Mouse (Mus musculus) liver, embryonic 13.5 days (tissue): Measurements from ENCODE around the gene Acsl4. TPM values are rescaled to one million over a fixed set of nuclear protein-coding genes. Genes with fewer than 3 reads are reported as not detected.

Experiments used
- ATAC-seq: fragments of 200-750 bp; cut with Nextera tagmentation; 2 replicates; pipeline ENCODE4 v1.8.0; 2017; ENCODE audit warnings: low read depth, mild to moderate bottlenecking, moderate number of reproducible peaks, moderate library complexity
- DNase-seq: peaks from one replicate; pipeline ENCODE4 v3.0.0; 2022
- H3K27ac ChIP-seq: fragments of 300-500 bp; sonication (generic); 2 replicates; pipeline ENCODE4 v1.5.1; 2015; ENCODE audit warnings: moderate library complexity, mild to moderate bottlenecking, inconsistent platforms
- H3K27me3 ChIP-seq: fragments of 300-500 bp; sonication (generic); 2 replicates; pipeline ENCODE4 v1.6.1; 2015; ENCODE audit warnings: mild to moderate bottlenecking, inconsistent platforms
- H3K36me3 ChIP-seq: fragments of 300-500 bp; sonication (generic); 2 replicates; pipeline ENCODE4 v1.6.1; 2015; ENCODE audit warnings: mild to moderate bottlenecking, inconsistent platforms
- H3K4me1 ChIP-seq: fragments of 300-500 bp; sonication (generic); replicated peaks from 2 replicates; pipeline ENCODE4 v1.6.1; 2015; ENCODE audit warnings: inconsistent platforms
- H3K4me2 ChIP-seq: fragments of 300-500 bp; sonication (generic); 2 replicates; pipeline ENCODE4 v1.6.1; 2015; ENCODE audit warnings: inconsistent platforms, mild to moderate bottlenecking, moderate library complexity
- H3K4me3 ChIP-seq: fragments of 300-500 bp; sonication (generic); replicated peaks from 2 replicates; pipeline ENCODE4 v1.5.1; 2015; ENCODE audit warnings: mild to moderate bottlenecking, inconsistent platforms
- H3K9ac ChIP-seq: fragments of 300-500 bp; sonication (generic); 2 replicates; pipeline ENCODE4 v1.6.1; 2015; ENCODE audit warnings: mild to moderate bottlenecking, inconsistent platforms
- H3K9me3 ChIP-seq: fragments of 300-500 bp; sonication (generic); replicated peaks from 2 replicates; pipeline ENCODE4 v1.6.1; 2016; ENCODE audit warnings: inconsistent platforms
- WGBS: fragments of 180-500 bp; shearing (Covaris S2); methylation state at CpG from one replicate; pipeline ENCODE4 v1.1.7; 2015; ENCODE audit not compliant: insufficient replicate concordance; 5-methylcytosine and 5-hydroxymethylcytosine counted together
- polyA plus RNA-seq: library from polyadenylated mRNA; unstranded; fragments of >200 nt; fragmentation: Nextera tagmentation; extraction: Ambion mirVana; gene quantifications from 2 replicates; pipeline ENCODE4 v1.2.1, GENCODE M21; 2015

The Acsl4 gene
- 13.7 and 18.7 TPM in 2 replicates for polyA plus RNA-seq

DNA sequence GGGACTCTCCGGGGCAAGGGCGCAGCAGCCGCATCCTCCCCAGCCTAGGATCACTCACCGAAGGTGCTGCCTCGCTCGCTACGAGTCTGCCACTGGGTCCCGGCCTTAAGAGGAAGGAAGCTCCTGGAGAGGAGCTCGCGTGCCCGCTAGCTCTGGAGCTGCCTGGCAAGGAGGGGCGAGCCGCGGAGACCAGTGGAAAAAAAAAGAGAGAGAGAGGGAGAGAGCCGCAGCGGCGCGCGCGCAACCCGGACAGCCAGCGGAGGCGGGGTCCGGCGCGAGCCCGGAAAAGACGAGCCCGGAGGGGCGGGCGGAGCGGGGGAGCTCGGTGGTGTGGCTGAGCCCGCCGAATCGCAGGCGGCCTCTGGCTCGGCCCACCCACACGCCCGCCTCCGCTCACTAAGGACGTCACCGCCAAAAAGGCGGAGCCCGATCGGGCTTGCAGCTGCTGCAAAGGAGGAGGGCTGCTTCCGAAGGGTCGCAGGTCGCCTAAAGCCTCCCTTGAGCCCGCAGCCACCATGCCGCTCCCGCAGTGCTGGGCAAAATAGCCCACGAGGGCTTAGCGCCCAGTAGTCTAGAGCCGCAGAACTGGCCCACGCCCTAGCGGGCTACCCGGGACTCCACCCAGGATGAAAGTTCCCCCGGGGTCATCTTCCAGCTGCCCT, at the start of gene Acsl4:
TSS of gene Acsl4 (minus strand) at position 289 of the 662 bp plus-strand sequence.
- Histone ChIP-seq H3K4me3 (peak within 1 kb of the TSS; percentile 75), H3K9ac (peak within 1 kb of the TSS; percentile 87), H3K9me3 (no peaks in the 10 kb centered on the region), H3K4me1 (peaks cover 24% of the 10 kb centered on the region), H3K4me2 (peak within 1 kb of the TSS; percentile 68), H3K27ac (peak within 1 kb of the TSS; percentile 83), H3K36me3 (no peaks in the 10 kb centered on the region), H3K27me3 (peaks cover 12% of the 10 kb centered on the region; the same call in 1 of the 2 replicates)
- 13% methylated on average over 58 of the region's 59 CpGs for WGBS
- DNase-seq (peak; percentile 84), ATAC-seq (peak; percentile 97)

DNA sequence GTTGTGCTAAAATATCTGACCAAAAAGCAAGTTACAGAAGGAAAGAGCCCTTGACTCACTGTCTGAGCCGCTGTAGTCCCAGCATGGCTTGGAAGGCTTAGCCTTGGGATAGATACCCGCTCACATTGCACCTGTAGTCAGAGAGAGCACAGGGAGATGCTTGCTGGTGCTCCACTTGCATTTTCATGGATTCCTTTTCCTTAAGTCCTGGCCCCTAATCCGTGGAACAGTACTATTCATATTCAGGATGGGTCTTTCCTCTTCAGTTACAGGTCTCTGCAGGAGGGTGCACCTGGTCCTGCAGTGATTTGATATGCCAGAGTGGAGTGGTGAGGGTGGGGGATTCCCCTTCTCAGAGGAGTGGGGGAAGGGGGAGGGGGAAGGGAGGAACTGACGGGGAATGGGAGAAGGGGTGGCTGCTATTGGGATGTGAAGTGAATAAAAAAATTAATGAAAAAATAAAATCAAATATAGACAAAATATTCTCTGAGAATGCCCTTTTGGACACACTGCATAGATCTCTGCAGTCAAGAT, 47.7 kb upstream of the Acsl4 start:
- Histone ChIP-seq H3K27ac (no peak overlapping the region), H3K4me3 (no peak overlapping the region), H3K9me3 (no peaks in the 10 kb centered on the region), H3K36me3 (no peaks in the 10 kb centered on the region), H3K4me2 (no peak overlapping the region), H3K9ac (no peak overlapping the region), H3K27me3 (no peaks in the 10 kb centered on the region), H3K4me1 (no peaks in the 10 kb centered on the region)
- DNase-seq (no peak), ATAC-seq (no peak)
- 42% methylated on average over 4 of the region's 4 CpGs for WGBS

GRCm38 (mm10) chrX:142432846-142433245, 42.5 kb upstream of the Acsl4 start:
- WGBS: 59% methylated on average over 3 of the region's 3 CpGs
- no peak overlapping the region for H3K27ac ChIP-seq
- H3K9me3 ChIP-seq: no peaks in the 10 kb centered on the region
- no peak overlapping the region for H3K9ac ChIP-seq
- H3K27me3 ChIP-seq: no peaks in the 10 kb centered on the region
- ATAC-seq: no peak
- H3K36me3 ChIP-seq: no peaks in the 10 kb centered on the region
- H3K4me3 ChIP-seq: no peak overlapping the region
- no peak for DNase-seq
- no peak overlapping the region for H3K4me2 ChIP-seq
- H3K4me1 ChIP-seq: no peaks in the 10 kb centered on the region

DNA sequence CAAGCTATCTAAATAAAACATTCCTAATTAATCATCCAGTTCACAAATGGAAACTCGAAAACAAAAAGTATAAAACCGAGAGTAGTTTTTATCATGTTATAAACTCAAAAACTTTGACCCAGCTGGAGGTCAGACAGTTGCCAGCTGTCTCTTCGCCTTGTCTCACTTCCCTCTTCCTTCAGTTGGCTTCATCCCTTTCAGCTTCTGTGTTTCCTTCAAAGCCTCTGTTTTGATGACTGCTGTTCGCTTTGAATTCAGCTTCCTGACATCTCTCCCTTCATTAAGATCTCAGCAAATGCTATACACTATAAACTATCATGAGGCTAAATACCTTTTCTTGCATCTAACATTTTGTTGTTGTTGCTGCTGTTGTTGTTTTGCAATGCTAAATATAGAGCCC, 36.8 kb upstream of the Acsl4 start:
- Histone ChIP-seq H3K4me2 (no peak overlapping the region), H3K36me3 (no peaks in the 10 kb centered on the region), H3K4me3 (no peak overlapping the region), H3K27me3 (no peaks in the 10 kb centered on the region), H3K4me1 (no peaks in the 10 kb centered on the region), H3K9me3 (no peaks in the 10 kb centered on the region), H3K9ac (no peak overlapping the region), H3K27ac (no peak overlapping the region)
- 45% methylated on average over 4 of the region's 4 CpGs for WGBS
- ATAC-seq: no peak
- no peak for DNase-seq

GRCm38 (mm10) chrX:142426628-142427027, 36.3 kb upstream of the Acsl4 start:
- DNase-seq (no peak), ATAC-seq (no peak)
- WGBS: 70% methylated on average over 4 of the region's 4 CpGs

DNA sequence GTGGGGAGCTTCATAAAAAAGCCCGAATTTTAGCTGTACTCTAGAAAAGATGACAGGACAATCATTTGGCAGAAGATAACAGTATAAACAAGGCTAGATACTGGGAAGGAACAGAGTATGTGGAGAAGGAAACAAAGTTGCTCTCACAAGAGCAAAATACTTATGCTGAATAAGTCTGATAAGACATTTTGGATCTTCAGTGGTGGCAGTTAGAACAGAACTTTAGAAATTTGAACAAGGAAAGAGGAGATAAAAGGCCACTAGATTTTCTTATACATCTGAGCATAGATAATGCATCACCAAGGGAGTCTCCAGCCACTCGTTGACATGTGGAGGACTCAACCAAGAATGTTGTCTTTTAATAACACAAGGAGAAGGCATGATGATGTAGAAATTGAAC, 23.5 kb upstream of the Acsl4 start:
- Histone ChIP-seq H3K4me2 (no peak overlapping the region), H3K4me3 (no peak overlapping the region), H3K27ac (peak overlapping the region; percentile 18; the same call in 1 of the 2 replicates), H3K36me3 (no peaks in the 10 kb centered on the region), H3K27me3 (no peaks in the 10 kb centered on the region), H3K9me3 (no peaks in the 10 kb centered on the region), H3K9ac (no peak overlapping the region), H3K4me1 (peaks cover 12% of the 10 kb centered on the region)
- peak; percentile 65 for ATAC-seq
- no peak for DNase-seq
- 12% methylated on average over 2 of the region's 2 CpGs for WGBS

More at GRCm38 (mm10) chrX:142426628-142427027, 36.3 kb upstream of the Acsl4 start:
- Histone ChIP-seq H3K9me3 (no peaks in the 10 kb centered on the region), H3K9ac (no peak overlapping the region), H3K4me3 (no peak overlapping the region), H3K4me2 (no peak overlapping the region), H3K27ac (no peak overlapping the region), H3K27me3 (no peaks in the 10 kb centered on the region), H3K4me1 (no peaks in the 10 kb centered on the region), H3K36me3 (no peaks in the 10 kb centered on the region)

DNA sequence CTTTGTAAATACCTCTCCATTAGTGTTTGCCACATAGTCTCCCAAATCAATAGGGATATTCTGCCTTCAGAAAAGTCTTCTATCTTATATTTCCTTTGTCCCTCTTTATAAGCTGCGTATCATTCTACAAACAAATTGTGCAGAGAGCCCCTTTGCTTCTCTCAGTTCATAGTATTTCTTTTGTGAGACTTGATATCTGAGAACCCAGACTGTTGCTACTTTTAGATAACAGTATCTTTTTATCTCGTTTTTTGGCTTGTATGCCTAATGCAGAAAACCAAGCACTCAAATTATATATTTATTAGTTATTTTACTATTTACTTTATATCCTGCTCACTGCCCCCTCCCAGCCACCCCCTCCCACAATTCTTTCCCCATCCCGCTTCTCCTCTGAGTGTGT, 19.7 kb upstream of the Acsl4 start:
- Histone ChIP-seq H3K4me2 (no peak overlapping the region), H3K27me3 (no peaks in the 10 kb centered on the region), H3K4me3 (no peak overlapping the region), H3K9me3 (no peaks in the 10 kb centered on the region), H3K9ac (no peak overlapping the region), H3K36me3 (no peaks in the 10 kb centered on the region), H3K4me1 (peaks cover 17% of the 10 kb centered on the region), H3K27ac (no peak overlapping the region; the same call in 1 of the 2 replicates)
- peak; percentile 67 for ATAC-seq
- DNase-seq: no peak
- 34% methylated on average over 3 of the region's 3 CpGs for WGBS

GRCm38 (mm10) chrX:142409338-142409737, 19.0 kb upstream of the Acsl4 start:
- H3K36me3 ChIP-seq: no peaks in the 10 kb centered on the region
- H3K4me1 ChIP-seq: peaks cover 17% of the 10 kb centered on the region
- no peak for ATAC-seq
- H3K4me3 ChIP-seq: no peak overlapping the region
- H3K9me3 ChIP-seq: no peaks in the 10 kb centered on the region
- no peak for DNase-seq
- H3K27ac ChIP-seq: no peak overlapping the region
- no peak overlapping the region for H3K9ac ChIP-seq
- no peak overlapping the region for H3K4me2 ChIP-seq
- H3K27me3 ChIP-seq: no peaks in the 10 kb centered on the region
- WGBS: 68% methylated on average over 3 of the region's 3 CpGs

DNA sequence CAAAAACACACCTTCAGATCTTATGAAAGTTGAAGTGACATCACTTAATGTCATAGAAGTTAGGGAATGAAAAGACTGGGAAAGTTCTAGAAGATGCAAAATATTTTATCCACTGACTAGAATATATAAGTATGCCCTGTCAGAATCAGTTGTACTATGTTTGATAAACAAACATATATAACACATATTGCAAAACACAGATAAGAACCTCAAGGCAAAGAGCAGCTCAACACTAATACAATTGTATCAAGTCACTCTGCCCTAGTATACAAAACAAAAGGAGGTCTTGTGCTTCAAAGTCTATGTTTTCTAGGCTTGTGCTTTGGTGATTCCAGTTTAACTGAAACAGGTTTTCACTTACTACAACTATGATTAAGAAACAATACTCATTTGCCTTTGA, 12.8 kb upstream of the Acsl4 start:
- Histone ChIP-seq H3K27ac (no peak overlapping the region), H3K4me3 (no peak overlapping the region), H3K9ac (no peak overlapping the region), H3K27me3 (no peaks in the 10 kb centered on the region), H3K9me3 (no peaks in the 10 kb centered on the region), H3K4me1 (0 out of 2 replicates have a peak, but pooled peaks cover 4% of the 10 kb centered on the region), H3K4me2 (no peak overlapping the region), H3K36me3 (no peaks in the 10 kb centered on the region)
- ATAC-seq: peak; percentile 65; the same call in 1 of the 2 replicates
- no peak for DNase-seq

- Histone ChIP-seq H3K4me2 (no peak overlapping the region), H3K4me1 (0 out of 2 replicates have a peak, but pooled peaks cover 4% of the 10 kb centered on the region), H3K9ac (no peak overlapping the region), H3K27me3 (no peaks in the 10 kb centered on the region), H3K36me3 (no peaks in the 10 kb centered on the region), H3K27ac (no peak overlapping the region), H3K4me3 (no peak overlapping the region), H3K9me3 (no peaks in the 10 kb centered on the region)
- ATAC-seq: no peak
- 42% methylated on average over 2 of the region's 2 CpGs for WGBS
- no peak for DNase-seq
Observed at GRCm38 (mm10) chrX:142398621-142399020, 8.3 kb upstream of the Acsl4 start.

DNA sequence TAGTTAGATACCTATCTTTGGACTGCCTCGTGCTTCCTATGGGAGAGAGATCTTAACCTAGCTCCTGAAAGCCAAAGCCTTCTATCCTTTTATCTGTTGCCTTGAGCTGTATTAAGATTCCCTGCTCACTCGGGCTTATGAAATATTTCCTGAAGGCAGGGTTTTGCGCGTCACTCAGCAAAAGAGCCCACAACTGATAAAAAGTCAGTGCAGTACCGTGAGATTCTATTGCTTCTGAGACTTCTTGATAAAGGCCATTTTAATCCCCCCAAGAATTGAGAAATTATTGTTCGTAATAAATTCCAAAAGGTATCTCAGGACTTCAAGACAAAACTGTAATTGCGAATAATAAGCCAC, 552 bp upstream of the Acsl4 start:
- WGBS: 25% methylated on average over 7 of the region's 7 CpGs
- Histone ChIP-seq H3K4me1 (peaks cover 22% of the 10 kb centered on the region), H3K36me3 (no peaks in the 10 kb centered on the region), H3K9ac (peak overlapping the region; percentile 87), H3K4me3 (peak overlapping the region; percentile 75), H3K27ac (peak overlapping the region; percentile 76; the same call in 1 of the 2 replicates), H3K27me3 (peaks cover 12% of the 10 kb centered on the region; the same call in 1 of the 2 replicates), H3K9me3 (no peaks in the 10 kb centered on the region), H3K4me2 (peak overlapping the region; percentile 68)
- no peak for DNase-seq
- ATAC-seq: no peak; the same call in 1 of the 2 replicates
